Mouse (Mus musculus): ENCODE measurements around the gene Rad9b. TPM values are rescaled to one million over a fixed set of nuclear protein-coding genes. Genes with fewer than 3 reads are reported as not detected.
A peak's percentile ranks its signal among the peaks of the same experiment; 100 is the strongest.
"Not testable (repeated sequence)": the region's sequence is repeated elsewhere in the genome, so short reads cannot be mapped to it uniquely, and the experiment has no call there.

The Rad9b gene
- polyA plus RNA-seq, 1 experiment from 2014 or later, result 6.4 TPM

GRCm38 (mm10) chr5:122318976-122319375 lies 35.1 kb downstream of the Rad9b start:
- ATAC-seq (ENCODE audit: insufficient number of reproducible peaks, insufficient read depth, low FRiP score, low read depth); H3K4me2 ChIP-seq (ENCODE audit: low read length); H3K4me3 ChIP-seq (ENCODE audit: control insufficient read depth in 1 of 2, insufficient read depth in 1 of 2, low read depth in 1 of 2, low read length in 2 of 2); H3K27me3 ChIP-seq (ENCODE audit: control insufficient read depth, insufficient read depth, low read length); H3K9me3 ChIP-seq (ENCODE audit: control insufficient read depth, low read length): not testable (repeated sequence)
- WGBS, result 65% methylated on average over 3 of the region's 3 CpGs
- Histone ChIP-seq H3K27ac (replicated peaks in 1 of 2; ENCODE audit: control insufficient read depth in 1 of 2, insufficient read depth in 1 of 2, low read depth in 2 of 2, low read length in 2 of 2) (peak overlapping the region; percentile 93 to 96), H3K4me1 (ENCODE audit: control insufficient read depth in 2 of 2, insufficient read depth in 2 of 2, low read length in 2 of 2) (peaks cover 23 to 51% of the 10 kb centered on the region in 2 experiments), H3K36me3 (ENCODE audit: control insufficient read depth, insufficient read depth, low read length) (peaks cover 37% of the 10 kb centered on the region), H3K9ac (ENCODE audit: low read length) (peak overlapping the region; percentile 53; the same call in 1 of the 2 replicates)

- Histone ChIP-seq H3K27me3 (ENCODE audit: control insufficient read depth, insufficient read depth, low read length) (no peaks in the 10 kb centered on the region), H3K9ac (ENCODE audit: low read length) (no peak overlapping the region), H3K4me2 (ENCODE audit: low read length) (no peak overlapping the region), H3K4me3 (ENCODE audit: control insufficient read depth in 1 of 2, insufficient read depth in 1 of 2, low read depth in 1 of 2, low read length in 2 of 2) (no peak overlapping the region), H3K27ac (replicated peaks in 1 of 2; ENCODE audit: control insufficient read depth in 1 of 2, insufficient read depth in 1 of 2, low read depth in 2 of 2, low read length in 2 of 2) (peak overlapping the region in 1 of 2 experiments; percentile 96; a peak in 2 of 4 replicates), H3K36me3 (ENCODE audit: control insufficient read depth, insufficient read depth, low read length) (peaks cover 44% of the 10 kb centered on the region), H3K4me1 (ENCODE audit: control insufficient read depth in 2 of 2, insufficient read depth in 2 of 2, low read length in 2 of 2) (peaks cover 23 to 53% of the 10 kb centered on the region in 2 experiments), H3K9me3 (ENCODE audit: control insufficient read depth, low read length) (no peaks in the 10 kb centered on the region)
- WGBS, result 81% methylated on average over 3 of the region's 3 CpGs
- ATAC-seq (ENCODE audit: insufficient number of reproducible peaks, insufficient read depth, low FRiP score, low read depth), result no peak
These were observed 35.9 kb downstream of the Rad9b start for GRCm38 (mm10) chr5:122318100-122318499.

GRCm38 (mm10) chr5:122317329-122318045 lies 36.5 kb downstream of the Rad9b start:
- no peaks in the 10 kb centered on the region for H3K27me3 ChIP-seq (ENCODE audit: control insufficient read depth, insufficient read depth, low read length)

GRCm38 (mm10) chr5:122314966-122315667 lies 38.9 kb downstream of the Rad9b start:
- peaks cover 37% of the 10 kb centered on the region for H3K36me3 ChIP-seq (ENCODE audit: control insufficient read depth, insufficient read depth, low read length)
- peak overlapping the region; percentile 44; the same call in 1 of the 2 replicates for H3K9ac ChIP-seq (ENCODE audit: low read length)
- no peaks in the 10 kb centered on the region for H3K27me3 ChIP-seq (ENCODE audit: control insufficient read depth, insufficient read depth, low read length)
- H3K27ac ChIP-seq (replicated peaks in 1 of 2; ENCODE audit: control insufficient read depth in 1 of 2, insufficient read depth in 1 of 2, low read depth in 2 of 2, low read length in 2 of 2), result peak overlapping the region; percentile 60 to 70
- H3K4me3 ChIP-seq (ENCODE audit: control insufficient read depth in 1 of 2, insufficient read depth in 1 of 2, low read depth in 1 of 2, low read length in 2 of 2), result no peak overlapping the region
- ATAC-seq (ENCODE audit: insufficient number of reproducible peaks, insufficient read depth, low FRiP score, low read depth), result peak; percentile 70
- WGBS, result 42% methylated on average over 20 of the region's 20 CpGs
- H3K4me2 ChIP-seq (ENCODE audit: low read length), result peak overlapping the region; percentile 31
- H3K4me1 ChIP-seq (ENCODE audit: control insufficient read depth in 2 of 2, insufficient read depth in 2 of 2, low read length in 2 of 2), result peaks cover 21 to 53% of the 10 kb centered on the region in 2 experiments
- no peaks in the 10 kb centered on the region for H3K9me3 ChIP-seq (ENCODE audit: control insufficient read depth, low read length)

More at GRCm38 (mm10) chr5:122317329-122318045, 36.5 kb downstream of the Rad9b start:
- Histone ChIP-seq H3K4me1 (ENCODE audit: control insufficient read depth in 2 of 2, insufficient read depth in 2 of 2, low read length in 2 of 2) (peaks cover 23 to 53% of the 10 kb centered on the region in 2 experiments), H3K36me3 (ENCODE audit: control insufficient read depth, insufficient read depth, low read length) (peaks cover 42% of the 10 kb centered on the region), H3K4me2 (ENCODE audit: low read length) (no peak overlapping the region), H3K27ac (replicated peaks in 1 of 2; ENCODE audit: control insufficient read depth in 1 of 2, insufficient read depth in 1 of 2, low read depth in 2 of 2, low read length in 2 of 2) (peak overlapping the region in 1 of 2 experiments; percentile 96; a peak in 1 of 4 replicates), H3K9ac (ENCODE audit: low read length) (peak overlapping the region; percentile 48; the same call in 1 of the 2 replicates), H3K9me3 (ENCODE audit: control insufficient read depth, low read length) (no peaks in the 10 kb centered on the region), H3K4me3 (ENCODE audit: control insufficient read depth in 1 of 2, insufficient read depth in 1 of 2, low read depth in 1 of 2, low read length in 2 of 2) (no peak overlapping the region)
- WGBS, result 54% methylated on average over 11 of the region's 11 CpGs
- ATAC-seq (ENCODE audit: insufficient number of reproducible peaks, insufficient read depth, low FRiP score, low read depth), result no peak

- Histone ChIP-seq H3K4me2 (ENCODE audit: low read length) (no peak overlapping the region), H3K4me1 (ENCODE audit: control insufficient read depth in 2 of 2, insufficient read depth in 2 of 2, low read length in 2 of 2) (peaks cover 14 to 39% of the 10 kb centered on the region in 2 experiments), H3K36me3 (ENCODE audit: control insufficient read depth, insufficient read depth, low read length) (peaks cover 50% of the 10 kb centered on the region), H3K9me3 (ENCODE audit: control insufficient read depth, low read length) (no peaks in the 10 kb centered on the region), H3K9ac (ENCODE audit: low read length) (no peak overlapping the region), H3K4me3 (ENCODE audit: control insufficient read depth in 1 of 2, insufficient read depth in 1 of 2, low read depth in 1 of 2, low read length in 2 of 2) (no peak overlapping the region), H3K27ac (replicated peaks in 1 of 2; ENCODE audit: control insufficient read depth in 1 of 2, insufficient read depth in 1 of 2, low read depth in 2 of 2, low read length in 2 of 2) (no peak overlapping the region), H3K27me3 (ENCODE audit: control insufficient read depth, insufficient read depth, low read length) (no peaks in the 10 kb centered on the region)
- no peak for ATAC-seq (ENCODE audit: insufficient number of reproducible peaks, insufficient read depth, low FRiP score, low read depth)
- WGBS, result 92% methylated on average over 17 of the region's 17 CpGs
These were observed 40.9 kb downstream of the Rad9b start for GRCm38 (mm10) chr5:122312942-122313684.

DNA sequence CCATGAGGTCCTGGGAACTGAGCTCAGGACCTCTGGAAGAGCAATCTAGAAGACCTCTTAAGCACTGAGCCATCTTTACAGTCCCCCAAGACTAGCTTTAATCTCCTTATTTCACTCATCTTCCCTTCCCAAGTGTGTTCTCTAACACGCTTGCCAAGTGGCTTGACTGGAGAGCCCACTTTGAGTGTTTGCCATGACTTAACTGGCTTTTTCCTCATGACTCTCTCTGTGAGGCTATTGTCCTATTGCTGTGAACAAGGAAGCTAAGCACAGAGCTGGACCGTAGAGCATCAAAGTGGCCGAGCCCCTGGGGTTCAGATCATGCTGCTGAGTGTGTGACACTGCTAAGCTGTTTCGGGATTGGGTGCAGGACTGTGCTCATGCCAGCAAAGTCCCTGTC lies 41.7 kb downstream of the Rad9b start:
- WGBS, result 86% methylated on average over 4 of the region's 4 CpGs
- no peak overlapping the region for H3K9ac ChIP-seq (ENCODE audit: low read length)
- H3K27me3 ChIP-seq (ENCODE audit: control insufficient read depth, insufficient read depth, low read length), result no peaks in the 10 kb centered on the region
- H3K4me3 ChIP-seq (ENCODE audit: control insufficient read depth in 1 of 2, insufficient read depth in 1 of 2, low read depth in 1 of 2, low read length in 2 of 2), result no peak overlapping the region
- no peaks in the 10 kb centered on the region for H3K9me3 ChIP-seq (ENCODE audit: control insufficient read depth, low read length)
- no peak for ATAC-seq (ENCODE audit: insufficient number of reproducible peaks, insufficient read depth, low FRiP score, low read depth)
- H3K4me1 ChIP-seq (ENCODE audit: control insufficient read depth in 2 of 2, insufficient read depth in 2 of 2, low read length in 2 of 2), result peaks cover 13 to 33% of the 10 kb centered on the region in 2 experiments
- peaks cover 54% of the 10 kb centered on the region for H3K36me3 ChIP-seq (ENCODE audit: control insufficient read depth, insufficient read depth, low read length)
- no peak overlapping the region for H3K27ac ChIP-seq (replicated peaks in 1 of 2; ENCODE audit: control insufficient read depth in 1 of 2, insufficient read depth in 1 of 2, low read depth in 2 of 2, low read length in 2 of 2)
- no peak overlapping the region for H3K4me2 ChIP-seq (ENCODE audit: low read length)

GRCm38 (mm10) chr5:122311692-122312091 lies 42.3 kb downstream of the Rad9b start:
- Histone ChIP-seq H3K4me2 (ENCODE audit: low read length) (no peak overlapping the region), H3K9me3 (ENCODE audit: control insufficient read depth, low read length) (no peaks in the 10 kb centered on the region), H3K27me3 (ENCODE audit: control insufficient read depth, insufficient read depth, low read length) (no peaks in the 10 kb centered on the region), H3K36me3 (ENCODE audit: control insufficient read depth, insufficient read depth, low read length) (peaks cover 51% of the 10 kb centered on the region), H3K4me3 (ENCODE audit: control insufficient read depth in 1 of 2, insufficient read depth in 1 of 2, low read depth in 1 of 2, low read length in 2 of 2) (no peak overlapping the region), H3K4me1 (ENCODE audit: control insufficient read depth in 2 of 2, insufficient read depth in 2 of 2, low read length in 2 of 2) (peaks cover 12 to 28% of the 10 kb centered on the region in 2 experiments), H3K9ac (ENCODE audit: low read length) (no peak overlapping the region), H3K27ac (replicated peaks in 1 of 2; ENCODE audit: control insufficient read depth in 1 of 2, insufficient read depth in 1 of 2, low read depth in 2 of 2, low read length in 2 of 2) (no peak overlapping the region)
- ATAC-seq (ENCODE audit: insufficient number of reproducible peaks, insufficient read depth, low FRiP score, low read depth), result no peak
- 77% methylated on average over 7 of the region's 7 CpGs for WGBS

Measured in heart, embryonic 14.5 days (tissue).